ENCODE assay signal across 14 mouse cellular contexts in genomic region chr12:45671554-45671948, GRCm38 (mm10).
DNase-seq lines count a peak whose midpoint lies in the region; ATAC-seq lines count a peak whose summit lies in the region.
"Had no signal": no experiment of that assay in that cellular context is flagged by ENCODE, and none has a peak within 500 bp of the region (broad histone marks: within the 10 kb centered on the region; RNA-seq: fewer than 3 reads in every experiment).

No protein-coding gene starts in this region.

- peak overlapping the region; percentile 50 for H3K27ac ChIP-seq in forebrain, embryonic 15.5 days (replicated peaks)
- peak overlapping the region; percentile 64; the same call in 1 of the 2 replicates for H3K27ac ChIP-seq in limb, embryonic 13.5 days
- peak overlapping the region; percentile 91 for H3K27ac ChIP-seq in neural tube, embryonic 15.5 days (replicated peaks)
- H3K27ac ChIP-seq: gastrocnemius, adult 2 months; heart, adult 2 months; intestine, embryonic 15.5 days; lung, embryonic 15.5 days had no signal

- H3K4me3 ChIP-seq in forebrain, embryonic 15.5 days, result no peak overlapping the region
- no peak overlapping the region for H3K4me3 ChIP-seq in limb, embryonic 13.5 days
- no peak overlapping the region for H3K4me3 ChIP-seq in neural tube, embryonic 15.5 days (replicated peaks)
- H3K4me3 ChIP-seq: gastrocnemius, adult 2 months; heart, adult 2 months; intestine, embryonic 15.5 days; lung, embryonic 15.5 days; megakaryocyte, embryonic 14.5 days had no signal

- peak; percentile 62 for ATAC-seq in forebrain, embryonic 15.5 days (replicated peaks)
- ATAC-seq in limb, embryonic 13.5 days (ENCODE audit: low FRiP score, low read depth), result 0 out of 2 replicates have a peak, but pooled peaks have one; percentile 54
- peak; percentile 51; the same call in 1 of the 2 replicates for ATAC-seq in neural tube, embryonic 15.5 days (ENCODE audit: low FRiP score)
- ATAC-seq: intestine, embryonic 15.5 days had no signal

- no peaks in the 10 kb centered on the region for H3K9me3 ChIP-seq in forebrain, embryonic 15.5 days
- H3K9me3 ChIP-seq in limb, embryonic 13.5 days, result no peaks in the 10 kb centered on the region
- H3K9me3 ChIP-seq in neural tube, embryonic 15.5 days (replicated peaks), result no peaks in the 10 kb centered on the region
- H3K9me3 ChIP-seq: intestine, embryonic 15.5 days; lung, embryonic 15.5 days had no signal

- H3K4me1 ChIP-seq in forebrain, embryonic 15.5 days, result peaks cover 28% of the 10 kb centered on the region
- H3K4me1 ChIP-seq in limb, embryonic 13.5 days, result peaks cover 31% of the 10 kb centered on the region
- H3K4me1 ChIP-seq in neural tube, embryonic 15.5 days, result peaks cover 38% of the 10 kb centered on the region
- H3K4me1 ChIP-seq: intestine, embryonic 15.5 days; lung, embryonic 15.5 days; megakaryocyte, embryonic 14.5 days had no signal

- 6% methylated on average over 4 of the region's 4 CpGs for WGBS in forebrain, embryonic 15.5 days
- WGBS in limb, embryonic 13.5 days, result 42% methylated on average over 4 of the region's 4 CpGs
- WGBS in neural tube, embryonic 15.5 days, result 21% methylated on average over 4 of the region's 4 CpGs

- no peak overlapping the region for H3K9ac ChIP-seq in forebrain, embryonic 15.5 days (replicated peaks)
- H3K9ac ChIP-seq in limb, embryonic 13.5 days, result no peak overlapping the region
- H3K9ac ChIP-seq in neural tube, embryonic 15.5 days (replicated peaks), result no peak overlapping the region
- H3K9ac ChIP-seq: intestine, embryonic 15.5 days; lung, embryonic 15.5 days had no signal

- no peaks in the 10 kb centered on the region for H3K36me3 ChIP-seq in forebrain, embryonic 15.5 days
- H3K36me3 ChIP-seq in limb, embryonic 13.5 days, result no peaks in the 10 kb centered on the region
- H3K36me3 ChIP-seq in neural tube, embryonic 15.5 days, result no peaks in the 10 kb centered on the region
- H3K36me3 ChIP-seq: intestine, embryonic 15.5 days; lung, embryonic 15.5 days had no signal

- no peaks in the 10 kb centered on the region for H3K27me3 ChIP-seq in forebrain, embryonic 15.5 days
- no peaks in the 10 kb centered on the region for H3K27me3 ChIP-seq in limb, embryonic 13.5 days
- no peaks in the 10 kb centered on the region for H3K27me3 ChIP-seq in neural tube, embryonic 15.5 days (replicated peaks)
- H3K27me3 ChIP-seq: intestine, embryonic 15.5 days; lung, embryonic 15.5 days; megakaryocyte, embryonic 14.5 days had no signal

- H3K4me2 ChIP-seq in forebrain, embryonic 15.5 days (replicated peaks), result peak overlapping the region; percentile 16; the same call in 1 of the 2 replicates
- peak overlapping the region; percentile 45 for H3K4me2 ChIP-seq in limb, embryonic 13.5 days (replicated peaks)
- H3K4me2 ChIP-seq in neural tube, embryonic 15.5 days, result peak overlapping the region; percentile 33
- H3K4me2 ChIP-seq: intestine, embryonic 15.5 days; lung, embryonic 15.5 days had no signal

- DNase-seq in retina, postnatal 1 day, result peak; percentile 1
- no peak for DNase-seq in retina, embryonic 14.5 days (ENCODE audit: low spot score)
- no peak for DNase-seq in adrenal gland, postnatal 4 days (ENCODE audit: low spot score in 2 of 2)
- DNase-seq in yolk sac, embryonic 10.5 days (ENCODE audit: low spot score), result no peak
- DNase-seq: gastrocnemius, adult 2 months; heart, adult 2 months; layer of hippocampus, postnatal 36 days; thymus, adult 2 months had no signal
